ENCODE assay signal across 8 mouse cellular contexts in genomic region chr17:31276207-31276921, GRCm38 (mm10). TPM values are rescaled to one million over a fixed set of nuclear protein-coding genes. Genes with fewer than 3 reads are reported as not detected.
DNase-seq lines count a peak whose midpoint lies in the region; ATAC-seq and TF ChIP-seq lines count a peak whose summit lies in the region.

No protein-coding gene starts in this region.

- no peak for TF ChIP-seq EP300 in liver, postnatal 0 days (IDR thresholded peaks at IDR 0.05; ENCODE audit: low read depth)

- DNase-seq in layer of hippocampus, postnatal 36 days = peak; percentile 39 to 47
- DNase-seq in layer of hippocampus, postnatal 25 days (ENCODE audit: extremely low spot score in 1 of 2, low spot score in 1 of 2) = no peak
- no peak for DNase-seq in liver, postnatal 0 days
- no peak for DNase-seq in c-Kit-positive CD71-positive TER-119-positive erythroid progenitor cells, embryonic 14.5 days (ENCODE audit: low spot score)
- DNase-seq in cerebellum, adult 18-20 months = no peak
- no peak for DNase-seq in kidney, adult 9 months

- 0 out of 2 replicates have a peak, but pooled peaks cover 3% of the 10 kb centered on the region for H3K4me1 ChIP-seq in brown adipose tissue, adult 24 weeks (ENCODE audit: control insufficient read depth, insufficient read depth, insufficient read length, low read length)
- peaks cover 14% of the 10 kb centered on the region for H3K4me1 ChIP-seq in liver, postnatal 0 days (ENCODE audit: insufficient read depth)

- no peaks in the 10 kb centered on the region for H3K27me3 ChIP-seq in liver, postnatal 0 days (ENCODE audit: insufficient read depth, low read length)

- H3K27ac ChIP-seq in brown adipose tissue, adult 24 weeks (replicated peaks; ENCODE audit: low read depth, low read length) = no peak overlapping the region
- H3K27ac ChIP-seq in liver, postnatal 0 days (ENCODE audit: low read depth) = no peak overlapping the region

- peak overlapping the region; percentile 57 for H3K4me3 ChIP-seq in brown adipose tissue, adult 24 weeks (ENCODE audit: insufficient read depth, low read depth, low read length)
- peak overlapping the region; percentile 48 for H3K4me3 ChIP-seq in liver, postnatal 0 days (ENCODE audit: low read depth, low read length)

- H3K36me3 ChIP-seq in liver, postnatal 0 days (replicated peaks; ENCODE audit: insufficient read depth, low read length) = no peaks in the 10 kb centered on the region

- WGBS in liver, postnatal 0 days (ENCODE audit: insufficient replicate concordance) = 38% methylated on average over 9 of the region's 9 CpGs

- peak overlapping the region; percentile 83 for H3K4me2 ChIP-seq in liver, postnatal 0 days (ENCODE audit: low read depth, low read length)

- no peaks in the 10 kb centered on the region for H3K9me3 ChIP-seq in liver, postnatal 0 days (ENCODE audit: low read length)

- peak; percentile 20; the same call in 1 of the 2 replicates for ATAC-seq in granulocyte monocyte progenitor cell, adult 5-6 weeks (replicated peaks; ENCODE audit: poor library complexity, severe bottlenecking)
- ATAC-seq in liver, postnatal 0 days = no peak

- peak overlapping the region; percentile 21; the same call in 1 of the 2 replicates for H3K9ac ChIP-seq in liver, postnatal 0 days (replicated peaks)

- no peak for TF ChIP-seq CTCF in liver, postnatal 0 days (IDR thresholded peaks at IDR 0.05; ENCODE audit: low read depth)

RNA-seq across cellular contexts. Expression of gene Rsph1, which starts 0.8 kb away (rescaled TPM):
- total RNA-seq in layer of hippocampus, postnatal 36 days (2021) = 10 to 100 TPM; 10.8 to 14.3 TPM
- 10 to 100 TPM; 13.8 to 14.2 TPM for total RNA-seq in layer of hippocampus, postnatal 25 days (2021)
- polyA plus RNA-seq in brown adipose tissue, adult 24 weeks (2012; ENCODE audit: insufficient read depth, insufficient read length, missing spikeins) = 1.1 TPM in 1 of 2 replicates, not detected in the other
- 3.6 TPM in 1 of 2 replicates, not detected in the other for total RNA-seq in granulocyte monocyte progenitor cell, adult 5-6 weeks (2014; fragmentation: Nextera tagmentation)
- total RNA-seq in granulocyte monocyte progenitor cell, adult 5-6 weeks (2017) = 0.88 and 1.2 TPM in 2 replicates
- polyA plus RNA-seq in liver, postnatal 0 days (2015; fragmentation: Nextera tagmentation; extraction: Ambion mirVana) = 0.90 and 1.0 TPM in 2 replicates

RNA-seq across cellular contexts. Expression of gene Slc37a1, which starts 10.2 kb away (rescaled TPM):
- total RNA-seq in layer of hippocampus, postnatal 36 days (2021) = 1 to 10 TPM; 5.4 to 7.1 TPM
- 1 to 10 TPM; 5.5 to 8.0 TPM for total RNA-seq in layer of hippocampus, postnatal 25 days (2021)
- polyA plus RNA-seq in brown adipose tissue, adult 24 weeks (2012; ENCODE audit: insufficient read depth, insufficient read length, missing spikeins) = 2.6 TPM in 1 of 2 replicates, not detected in the other
- total RNA-seq in granulocyte monocyte progenitor cell, adult 5-6 weeks (2014; fragmentation: Nextera tagmentation) = 6.2 and 8.0 TPM in 2 replicates
- total RNA-seq in granulocyte monocyte progenitor cell, adult 5-6 weeks (2017) = 7.4 and 8.4 TPM in 2 replicates
- 4.3 and 4.5 TPM in 2 replicates for polyA plus RNA-seq in liver, postnatal 0 days (2015; fragmentation: Nextera tagmentation; extraction: Ambion mirVana)

Comparison
In these comparisons a context has a peak if more than half of its experiments do, and no peak if none do; other contexts are left out.
1. DNase-seq: peak in layer of hippocampus, postnatal 36 days (2 of 2); none in layer of hippocampus, postnatal 25 days (0 of 2), liver, postnatal 0 days (single experiment), c-Kit-positive CD71-positive TER-119-positive erythroid progenitor cells, embryonic 14.5 days (single experiment), cerebellum, adult 18-20 months (0 of 2) and kidney, adult 9 months (single experiment).